Mouse (Mus musculus) CH12.LX (cell line): ENCODE data around the gene Ypel2. TPM values are rescaled to one million over a fixed set of nuclear protein-coding genes. Genes with fewer than 3 reads are reported as not detected.

Experiments
- DNase-seq: peaks from one replicate; pipeline ENCODE4 v3.0.0-alpha.2; 2013; ENCODE audit errors: extremely low read depth
- H3K27ac ChIP-seq: 2 replicates; pipeline ENCODE4 v1.5.1; 2012; ENCODE audit warnings: low read depth, mild to moderate bottlenecking, control low read depth, moderate library complexity; ENCODE audit not compliant: insufficient read depth
- H3K27me3 ChIP-seq: replicated peaks from 2 replicates; pipeline ENCODE3; 2012; ENCODE audit warnings: inconsistent platforms
- H3K36me3 ChIP-seq, 2 experiments: replicated peaks in 1 of 2; 2 replicates each; pipeline versions ENCODE3 to v1.6.1; 2012; ENCODE audit warnings: inconsistent platforms in 1 of 2, low read length in 1 of 2, mild to moderate bottlenecking in 1 of 2, mixed read lengths in 1 of 2, moderate library complexity in 1 of 2; ENCODE audit not compliant: control insufficient read depth in 1 of 2, insufficient read depth in 1 of 2
- H3K4me1 ChIP-seq, 2 experiments: 2 replicates each; pipeline ENCODE4 v1.6.1; 2012; ENCODE audit warnings: inconsistent platforms in 1 of 2, moderate library complexity in 1 of 2; ENCODE audit not compliant: insufficient read depth in 2 of 2, control insufficient read depth in 1 of 2
- H3K4me2 ChIP-seq: 2 replicates; pipeline ENCODE4 v1.6.1; 2012; ENCODE audit warnings: low read depth, mild to moderate bottlenecking, control low read depth; ENCODE audit not compliant: poor library complexity, insufficient read depth, severe bottlenecking
- H3K4me3 ChIP-seq, 3 experiments: fragments of 150-350 bp in 1 of 3; sonication (generic) in 1 of 3; replicated peaks in 1 of 3; 2 replicates each; pipeline versions ENCODE3 to v1.5.1; 2011 to 2012; ENCODE audit warnings: low read depth in 2 of 3, low read length in 2 of 3, mild to moderate bottlenecking in 2 of 3, moderate library complexity in 2 of 3, control low read depth in 1 of 3, improper control_type of control experiment in 1 of 3, inconsistent platforms in 1 of 3, mixed read lengths in 1 of 3; ENCODE audit not compliant: poor library complexity in 1 of 3
- H3K79me2 ChIP-seq: replicated peaks from 2 replicates; pipeline ENCODE4 v1.6.1; 2012; ENCODE audit warnings: mild to moderate bottlenecking, moderate library complexity; ENCODE audit not compliant: control insufficient read depth, poor library complexity, insufficient read depth, severe bottlenecking; ENCODE audit errors: extremely low read depth
- H3K9ac ChIP-seq: 2 replicates; pipeline ENCODE4 v1.6.1; 2012; ENCODE audit warnings: low read depth, mild to moderate bottlenecking, control low read depth, moderate library complexity; ENCODE audit not compliant: insufficient read depth
- H3K9me3 ChIP-seq: replicated peaks from 2 replicates; pipeline ENCODE3; 2012; ENCODE audit warnings: low read length, inconsistent platforms, mixed read lengths
- BHLHE40 ChIP-seq: IDR thresholded peaks from 2 replicates; pipeline ENCODE4 v1.6.1; 2011; ENCODE audit warnings: mild to moderate bottlenecking, low read depth, low read length, improper control_type of control experiment
- CHD1 ChIP-seq: IDR thresholded peaks from 2 replicates; pipeline ENCODE4 v1.6.1; 2012; ENCODE audit warnings: low read depth, low read length, improper control_type of control experiment, inconsistent platforms
- E2F4 ChIP-seq: IDR thresholded peaks from 2 replicates; pipeline ENCODE4 v1.6.1; 2011; ENCODE audit warnings: low read depth, low read length, improper control_type of control experiment; ENCODE audit not compliant: insufficient replicate concordance
- EP300 ChIP-seq: IDR thresholded peaks from 2 replicates; pipeline ENCODE4 v1.6.1; 2011; ENCODE audit warnings: low read length, improper control_type of control experiment
- IRF4 ChIP-seq: IDR thresholded peaks from 2 replicates; pipeline ENCODE4 v1.6.1; 2014; ENCODE audit warnings: low read depth, mild to moderate bottlenecking, inconsistent platforms, low read length, improper control_type of control experiment
- JUN ChIP-seq: IDR thresholded peaks from 2 replicates; pipeline ENCODE4 v1.6.1; 2011; ENCODE audit warnings: low read depth, mild to moderate bottlenecking, low read length, improper control_type of control experiment, moderate library complexity; ENCODE audit not compliant: insufficient read depth
- JUND ChIP-seq: conservative IDR thresholded peaks from 2 replicates; pipeline ENCODE4 v1.6.1; 2011; ENCODE audit warnings: low read depth, low read length, improper control_type of control experiment
- KAT2A ChIP-seq: IDR thresholded peaks from 2 replicates; pipeline ENCODE4 v1.6.1; 2012; ENCODE audit warnings: low read length, improper control_type of control experiment, inconsistent platforms; ENCODE audit not compliant: insufficient replicate concordance
- MAX ChIP-seq: IDR thresholded peaks from 2 replicates; pipeline ENCODE4 v1.6.1; 2011; ENCODE audit warnings: low read length, improper control_type of control experiment
- MAZ ChIP-seq: IDR thresholded peaks from 2 replicates; pipeline ENCODE4 v1.6.1; 2012; ENCODE audit warnings: low read depth, mild to moderate bottlenecking, inconsistent platforms, low read length, improper control_type of control experiment, moderate library complexity
- MEF2A ChIP-seq: IDR thresholded peaks from 2 replicates; pipeline ENCODE4 v1.6.1; 2014; ENCODE audit warnings: low read depth, mild to moderate bottlenecking, inconsistent platforms, low read length, improper control_type of control experiment, borderline replicate concordance
- MXI1 ChIP-seq: IDR thresholded peaks from 2 replicates; pipeline ENCODE4 v1.6.1; 2011; ENCODE audit warnings: mild to moderate bottlenecking, low read depth, low read length, improper control_type of control experiment
- MYC ChIP-seq: IDR thresholded peaks from 2 replicates; pipeline ENCODE4 v1.6.1; 2011; ENCODE audit warnings: low read depth, mild to moderate bottlenecking, improper control_type of control experiment, low read length
- NELFE ChIP-seq: IDR thresholded peaks from 2 replicates; pipeline ENCODE4 v1.6.1; 2011; ENCODE audit warnings: low read depth, low read length, improper control_type of control experiment
- NRF1 ChIP-seq: IDR thresholded peaks from 2 replicates; pipeline ENCODE4 v1.6.1; 2014; ENCODE audit warnings: low read depth, mild to moderate bottlenecking, inconsistent platforms, low read length, improper control_type of control experiment, moderate library complexity
- PAX5 ChIP-seq: IDR thresholded peaks from 2 replicates; pipeline ENCODE4 v1.6.1; 2012; ENCODE audit warnings: low read length, inconsistent platforms, mixed read lengths
- POLR2A ChIP-seq: IDR thresholded peaks from 2 replicates; pipeline ENCODE4 v1.6.1; 2011; ENCODE audit warnings: low read depth, mild to moderate bottlenecking, improper control_type of control experiment, low read length
- RCOR1 ChIP-seq: conservative IDR thresholded peaks from 2 replicates; pipeline ENCODE4 v1.6.1; 2012; ENCODE audit warnings: low read depth, mild to moderate bottlenecking, inconsistent platforms, low read length, improper control_type of control experiment
- SMC3 ChIP-seq: IDR thresholded peaks from 2 replicates; pipeline ENCODE4 v1.6.1; 2011; ENCODE audit warnings: low read depth, low read length, improper control_type of control experiment
- TBP ChIP-seq: conservative IDR thresholded peaks from 2 replicates; pipeline ENCODE4 v1.6.1; 2011; ENCODE audit warnings: low read depth, low read length, improper control_type of control experiment
- TCF12 ChIP-seq: IDR thresholded peaks from 2 replicates; pipeline ENCODE4 v1.6.1; 2014; ENCODE audit warnings: low read depth, mild to moderate bottlenecking, inconsistent platforms, low read length, improper control_type of control experiment
- USF1 ChIP-seq: IDR thresholded peaks from 2 replicates; pipeline ENCODE4 v1.6.1; 2014; ENCODE audit warnings: low read depth, mild to moderate bottlenecking, inconsistent platforms, low read length, improper control_type of control experiment
- ZC3H11A ChIP-seq: IDR thresholded peaks from 2 replicates; pipeline ENCODE4 v1.6.1; 2012; ENCODE audit warnings: low read depth, mild to moderate bottlenecking, inconsistent platforms, low read length, improper control_type of control experiment
- ZNF384 ChIP-seq: IDR thresholded peaks from 2 replicates; pipeline ENCODE4 v1.6.1; 2012; ENCODE audit warnings: low read depth, low read length, improper control_type of control experiment, inconsistent platforms
- dilution Hi-C: fragments of 300-500 bp; cut with MboI; formaldehyde crosslinking; loops from 2 replicates; pipeline ENCODE4 v1.14.3; 2020; ENCODE audit warnings: low sequenced_read_pairs; ENCODE audit not compliant: extremely low pct_unique_long_range_greater_than_20kb, extremely low pct_ligation_motif_present
- in situ Hi-C: fragments of 300-500 bp; cut with MboI; formaldehyde crosslinking; loops from 3 replicates; pipeline ENCODE4 v1.14.3; 2019; ENCODE audit warnings: low sequenced_read_pairs, low pct_ligation_motif_present, low pct_unique_long_range_greater_than_20kb, mixed read lengths
- polyA plus RNA-seq: library from polyadenylated mRNA; unstranded; fragments of >175 nt; gene quantifications from 2 replicates; pipeline ENCODE4 v1.2.1, GENCODE M21; 2012; ENCODE audit warnings: low read depth; ENCODE audit not compliant: insufficient read length
- total RNA-seq, 2 experiments: library from RNA; depleted of rRNA; stranded (reverse); fragments of 300-350 nt in 1 of 2; fragments of >200 nt in 1 of 2; gene quantifications; 2 replicates each; pipeline ENCODE4 v1.2.3; 2012 to 2014

Gene Ypel2
- total and polyA plus RNA-seq, 3 experiments = 0.38 to 0.91 (median 0.59) TPM

DNA sequence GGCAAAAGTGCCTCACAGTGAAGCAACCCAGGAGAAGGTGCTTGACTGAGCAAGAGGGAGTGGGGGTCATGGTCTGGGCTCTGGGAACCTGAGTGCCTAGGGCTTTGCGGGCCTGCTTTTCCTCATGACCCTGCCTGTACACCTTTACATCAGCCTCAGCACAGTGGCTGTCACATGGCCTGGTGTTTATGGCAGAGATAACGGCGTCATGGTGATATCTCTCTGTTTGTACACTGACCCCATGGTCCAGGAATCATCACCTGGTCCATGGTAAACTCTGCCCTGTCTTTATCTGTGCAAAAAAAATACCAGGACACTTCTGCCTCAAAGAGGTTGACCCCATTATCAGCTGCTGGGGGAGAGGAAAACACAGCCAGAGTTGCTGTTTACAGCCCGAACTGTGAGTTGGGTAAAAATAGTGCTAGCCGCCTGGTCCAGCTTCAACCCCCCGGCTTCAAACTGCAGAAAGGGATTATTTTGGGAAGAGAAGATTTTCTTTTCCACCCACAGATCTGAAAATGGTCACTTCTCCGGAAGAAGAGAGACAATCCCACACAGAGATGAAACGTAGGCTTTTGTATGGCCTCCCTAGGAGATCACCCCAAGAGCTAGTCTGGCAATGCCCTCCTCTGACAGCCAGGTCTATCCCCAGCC is 76.8 kb downstream of the Ypel2 start:
- Histone ChIP-seq H3K4me1 (peaks cover 0 to 34% of the 10 kb centered on the region in 2 experiments; a peak in 2 of 4 replicates), H3K9me3 (no peaks in the 10 kb centered on the region), H3K9ac (no peak overlapping the region), H3K27ac (no peak overlapping the region), H3K4me2 (no peak overlapping the region)
- no peak for DNase-seq
- TF ChIP-seq ZNF384 (no peak), E2F4 (no peak)
- TF ChIP-seq, all 38 proteins: peak for 0
- no peaks in the 10 kb centered on the region for H3K36me3 ChIP-seq
- H3K79me2 ChIP-seq = no peaks in the 10 kb centered on the region
- dilution Hi-C loops (no loop called here), in situ Hi-C loops (no loop called here)
- peaks cover 2% of the 10 kb centered on the region for H3K27me3 ChIP-seq
- H3K4me3 ChIP-seq = no peak overlapping the region

- Histone ChIP-seq H3K36me3 (no peaks in the 10 kb centered on the region), H3K4me2 (no peak overlapping the region), H3K4me3 (no peak overlapping the region), H3K4me1 (peaks cover 5 to 34% of the 10 kb centered on the region in 2 experiments), H3K27me3 (peaks cover 2% of the 10 kb centered on the region), H3K27ac (no peak overlapping the region), H3K9me3 (no peaks in the 10 kb centered on the region), H3K79me2 (no peaks in the 10 kb centered on the region), H3K9ac (no peak overlapping the region)
- dilution Hi-C loops (no loop called here), in situ Hi-C loops (no loop called here)
- DNase-seq = no peak
- TF ChIP-seq CHD1 (no peak), BHLHE40 (peak; percentile 59; the same call in 1 of the 2 replicates)
Observed at GRCm38 (mm10) chr11:86914329-86914728, 79.2 kb downstream of the Ypel2 start.

DNA sequence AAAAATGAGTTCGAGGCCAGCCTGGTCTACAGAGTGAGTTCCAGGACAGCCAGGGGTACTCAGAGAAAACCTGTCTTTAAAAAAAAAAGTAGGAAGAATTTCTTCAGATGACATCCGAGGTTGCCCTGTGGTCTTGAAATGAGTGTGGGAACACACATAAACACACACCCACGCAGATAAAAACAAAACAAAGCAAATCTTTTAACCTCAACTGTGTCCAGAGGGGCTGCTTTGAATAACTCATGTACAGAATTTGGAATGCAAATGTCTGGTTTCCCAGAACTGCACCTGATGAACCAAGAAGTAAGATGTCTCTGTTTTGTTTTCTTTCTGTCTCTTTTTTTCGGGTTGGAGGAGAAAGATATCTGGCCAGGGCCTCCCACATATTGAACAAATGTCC is 83.3 kb downstream of the Ypel2 start:
- DNase-seq = peak; percentile 74
- Histone ChIP-seq H3K27me3 (peaks cover 3% of the 10 kb centered on the region), H3K4me2 (peak overlapping the region; percentile 65; the same call in 1 of the 2 replicates), H3K9ac (no peak overlapping the region), H3K4me3 (no peak overlapping the region), H3K27ac (no peak overlapping the region), H3K9me3 (no peaks in the 10 kb centered on the region), H3K36me3 (no peaks in the 10 kb centered on the region), H3K4me1 (peaks cover 5 to 48% of the 10 kb centered on the region in 2 experiments), H3K79me2 (no peaks in the 10 kb centered on the region)
- in situ Hi-C loops = no loop called here
- dilution Hi-C loops = no loop called here
- TF ChIP-seq ZNF384 (peak; percentile 87), USF1 (no peak), TCF12 (peak; percentile 79), ZC3H11A (no peak), JUN (0 out of 2 replicates have a peak, but pooled peaks have one; percentile 34), IRF4 (peak; percentile 88), E2F4 (no peak), BHLHE40 (peak; percentile 88), TBP (no peak), MEF2A (peak; percentile 70), JUND (peak; percentile 65; the same call in 1 of the 2 replicates), PAX5 (no peak), MYC (0 out of 2 replicates have a peak, but pooled peaks have one; percentile 27), SMC3 (no peak), NRF1 (no peak), MXI1 (peak; percentile 33; the same call in 1 of the 2 replicates), NELFE (no peak), EP300 (peak; percentile 90), KAT2A (no peak), MAX (no peak), RCOR1 (peak; percentile 28; the same call in 1 of the 2 replicates), POLR2A (no peak), MAZ (0 out of 2 replicates have a peak, but pooled peaks have one; percentile 41)
